Mouse (Mus musculus): ENCODE measurements around the gene Fgf14. TPM values are rescaled to one million over a fixed set of nuclear protein-coding genes. Genes with fewer than 3 reads are reported as not detected.
A peak's percentile ranks its signal among the peaks of the same experiment; 100 is the strongest.
"Not testable (repeated sequence)": the region's sequence is repeated elsewhere in the genome, so short reads cannot be mapped to it uniquely, and the experiment has no call there.

Gene Fgf14
- total and polyA plus RNA-seq, 2 experiments from 2014 or later = 35.2 to 49.1 TPM

- Histone ChIP-seq H3K4me1 (ENCODE audit: insufficient read depth, low read length) (no peaks in the 10 kb centered on the region; the same call in 1 of the 2 replicates), H3K36me3 (ENCODE audit: insufficient read depth, low read length) (no peaks in the 10 kb centered on the region), H3K27me3 (ENCODE audit: insufficient read depth, low read length) (no peaks in the 10 kb centered on the region), H3K27ac (ENCODE audit: low read depth, low read length) (no peak overlapping the region), H3K4me2 (ENCODE audit: low read depth, low read length, poor library complexity, severe bottlenecking) (no peak overlapping the region), H3K9me3 (ENCODE audit: low read length) (no peaks in the 10 kb centered on the region), H3K4me3 (ENCODE audit: low read depth, low read length) (no peak overlapping the region), H3K9ac (replicated peaks; ENCODE audit: low read length, poor library complexity, severe bottlenecking) (no peak overlapping the region)
- no peak for TF ChIP-seq CTCF (IDR thresholded peaks at IDR 0.05)
- DNase-seq (ENCODE audit: low spot score) (no peak), ATAC-seq (ENCODE audit: low FRiP score) (no peak)
- 55% methylated on average over 4 of the region's 4 CpGs for WGBS
These were observed 639.5 kb downstream of the Fgf14 start for GRCm38 (mm10) chr14:124037434-124037833.

GRCm38 (mm10) chr14:124036575-124037205, 640.2 kb downstream of the Fgf14 start:
- WGBS = 17% methylated on average over 1 of the region's 1 CpGs
- ATAC-seq (ENCODE audit: low FRiP score) (peak; percentile 52), DNase-seq (ENCODE audit: low spot score) (peak; percentile 24)
- Histone ChIP-seq H3K9me3 (ENCODE audit: low read length) (no peaks in the 10 kb centered on the region), H3K4me3 (ENCODE audit: low read depth, low read length) (no peak overlapping the region), H3K4me1 (ENCODE audit: insufficient read depth, low read length) (no peaks in the 10 kb centered on the region; the same call in 1 of the 2 replicates), H3K9ac (replicated peaks; ENCODE audit: low read length, poor library complexity, severe bottlenecking) (no peak overlapping the region), H3K27me3 (ENCODE audit: insufficient read depth, low read length) (no peaks in the 10 kb centered on the region), H3K27ac (ENCODE audit: low read depth, low read length) (no peak overlapping the region), H3K36me3 (ENCODE audit: insufficient read depth, low read length) (no peaks in the 10 kb centered on the region), H3K4me2 (ENCODE audit: low read depth, low read length, poor library complexity, severe bottlenecking) (no peak overlapping the region)
- TF ChIP-seq CTCF (IDR thresholded peaks at IDR 0.05) = no peak

DNA sequence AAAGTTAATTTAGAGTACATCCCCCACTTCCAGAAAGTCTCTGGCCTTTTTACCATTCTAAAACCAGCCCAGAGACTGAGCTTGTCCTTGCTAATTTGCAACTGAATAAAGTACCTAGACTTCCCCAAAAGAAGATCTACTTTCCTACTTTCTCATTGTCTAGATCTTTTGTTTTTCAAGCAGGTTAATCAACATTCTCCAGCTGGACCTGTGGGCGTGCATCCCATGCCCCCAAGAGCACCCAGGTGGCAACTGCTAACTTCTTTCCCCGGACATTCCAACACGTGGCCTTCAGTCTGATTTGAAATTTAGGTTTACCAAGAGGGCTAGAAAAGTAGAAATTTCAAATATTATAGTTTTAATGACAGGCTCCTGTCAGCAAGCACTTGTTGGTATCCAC, 643.6 kb downstream of the Fgf14 start:
- WGBS = 44% methylated on average over 3 of the region's 3 CpGs

DNA sequence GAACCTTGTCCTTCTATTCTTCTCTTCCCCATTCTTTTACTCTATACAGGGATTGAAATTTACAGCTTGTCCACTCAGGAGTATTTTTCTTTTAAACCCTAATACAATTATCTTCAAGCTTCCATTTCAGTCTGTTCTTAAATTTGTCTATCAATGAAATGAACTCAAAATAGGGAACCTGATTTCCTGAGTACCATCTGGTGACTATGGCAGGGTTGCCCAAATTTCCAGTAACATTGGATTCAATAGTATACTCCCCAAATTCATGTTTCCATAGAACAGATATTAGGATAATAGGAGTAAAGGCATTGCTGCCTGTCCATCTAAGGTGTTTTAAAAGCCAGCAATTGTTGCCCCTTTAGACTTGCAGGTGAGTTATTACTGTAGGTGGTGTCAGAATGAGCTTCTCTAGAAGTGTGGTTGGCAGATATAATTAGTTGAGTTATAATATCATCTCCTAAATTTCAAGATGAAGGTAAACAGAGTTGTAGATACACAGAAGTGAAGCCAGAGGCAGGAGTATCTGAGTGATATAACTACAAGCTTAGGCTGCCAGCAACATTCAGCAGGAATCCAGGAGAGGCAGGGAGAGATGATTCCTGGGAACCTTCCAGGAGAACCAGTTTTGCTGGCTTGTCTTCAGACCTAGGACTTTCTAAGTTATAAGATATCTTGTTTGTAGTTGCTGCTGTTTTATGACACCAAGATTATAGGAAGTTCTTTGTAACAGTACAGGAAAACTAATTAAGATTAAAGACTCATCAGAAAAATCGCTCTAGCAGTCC, 648.8 kb downstream of the Fgf14 start:
- 88% methylated on average over 1 of the region's 1 CpGs for WGBS
- no peak overlapping the region for H3K27ac ChIP-seq (ENCODE audit: low read depth, low read length)
- no peak overlapping the region for H3K9ac ChIP-seq (replicated peaks; ENCODE audit: low read length, poor library complexity, severe bottlenecking)
- ATAC-seq (ENCODE audit: low FRiP score) (no peak), DNase-seq (ENCODE audit: low spot score) (no peak)
- no peaks in the 10 kb centered on the region for H3K9me3 ChIP-seq (ENCODE audit: low read length)
- H3K4me1 ChIP-seq (ENCODE audit: insufficient read depth, low read length) = no peaks in the 10 kb centered on the region
- H3K4me3 ChIP-seq (ENCODE audit: low read depth, low read length) = no peak overlapping the region
- no peaks in the 10 kb centered on the region for H3K36me3 ChIP-seq (ENCODE audit: insufficient read depth, low read length)
- TF ChIP-seq CTCF (IDR thresholded peaks at IDR 0.05) = no peak
- no peak overlapping the region for H3K4me2 ChIP-seq (ENCODE audit: low read depth, low read length, poor library complexity, severe bottlenecking)
- no peaks in the 10 kb centered on the region for H3K27me3 ChIP-seq (ENCODE audit: insufficient read depth, low read length)

More for the DNA sequence above, 643.6 kb downstream of the Fgf14 start:
- not testable (repeated sequence) for H3K27ac ChIP-seq (ENCODE audit: low read depth, low read length); H3K9me3 ChIP-seq (ENCODE audit: low read length); DNase-seq (ENCODE audit: low spot score); H3K4me1 ChIP-seq (ENCODE audit: insufficient read depth, low read length); H3K4me3 ChIP-seq (ENCODE audit: low read depth, low read length); H3K27me3 ChIP-seq (ENCODE audit: insufficient read depth, low read length); H3K9ac ChIP-seq (replicated peaks; ENCODE audit: low read length, poor library complexity, severe bottlenecking); H3K4me2 ChIP-seq (ENCODE audit: low read depth, low read length, poor library complexity, severe bottlenecking); ATAC-seq (ENCODE audit: low FRiP score); H3K36me3 ChIP-seq (ENCODE audit: insufficient read depth, low read length)

- no peaks in the 10 kb centered on the region for H3K4me1 ChIP-seq (ENCODE audit: insufficient read depth, low read length)
- DNase-seq (ENCODE audit: low spot score) (no peak), ATAC-seq (ENCODE audit: low FRiP score) (no peak)
- H3K27ac ChIP-seq (ENCODE audit: low read depth, low read length) = no peak overlapping the region
- WGBS = 81% methylated on average over 2 of the region's 2 CpGs
- H3K36me3 ChIP-seq (ENCODE audit: insufficient read depth, low read length) = no peaks in the 10 kb centered on the region
- H3K9me3 ChIP-seq (ENCODE audit: low read length) = no peaks in the 10 kb centered on the region
- no peak overlapping the region for H3K9ac ChIP-seq (replicated peaks; ENCODE audit: low read length, poor library complexity, severe bottlenecking)
- H3K27me3 ChIP-seq (ENCODE audit: insufficient read depth, low read length) = no peaks in the 10 kb centered on the region
- H3K4me2 ChIP-seq (ENCODE audit: low read depth, low read length, poor library complexity, severe bottlenecking) = no peak overlapping the region
- no peak for TF ChIP-seq CTCF (IDR thresholded peaks at IDR 0.05)
- no peak overlapping the region for H3K4me3 ChIP-seq (ENCODE audit: low read depth, low read length)
These were observed 686.2 kb downstream of the Fgf14 start for GRCm38 (mm10) chr14:123990591-123991195.

DNA sequence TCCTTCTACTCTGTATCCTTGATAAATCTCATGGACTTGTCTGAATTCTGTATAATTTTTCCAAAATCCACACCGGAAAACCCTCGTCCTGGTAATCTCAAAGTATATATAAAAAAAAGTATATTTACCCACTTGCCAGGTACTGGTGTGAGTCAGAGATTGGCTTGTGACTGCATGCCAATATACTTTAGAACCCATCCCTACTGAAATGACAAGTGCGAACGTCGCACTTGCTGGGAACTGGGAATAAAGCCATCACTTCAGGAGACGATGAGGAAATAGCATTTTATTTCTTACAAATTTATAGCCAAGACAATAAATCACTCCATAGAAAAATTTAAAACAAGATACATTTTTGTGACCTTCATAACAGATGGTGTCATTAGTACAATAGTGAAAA, 708.9 kb downstream of the Fgf14 start:
- Histone ChIP-seq H3K9ac (replicated peaks; ENCODE audit: low read length, poor library complexity, severe bottlenecking) (no peak overlapping the region), H3K9me3 (ENCODE audit: low read length) (no peaks in the 10 kb centered on the region), H3K36me3 (ENCODE audit: insufficient read depth, low read length) (no peaks in the 10 kb centered on the region), H3K27me3 (ENCODE audit: insufficient read depth, low read length) (no peaks in the 10 kb centered on the region), H3K27ac (ENCODE audit: low read depth, low read length) (no peak overlapping the region), H3K4me2 (ENCODE audit: low read depth, low read length, poor library complexity, severe bottlenecking) (no peak overlapping the region), H3K4me3 (ENCODE audit: low read depth, low read length) (no peak overlapping the region), H3K4me1 (ENCODE audit: insufficient read depth, low read length) (no peaks in the 10 kb centered on the region)
- no peak for ATAC-seq (ENCODE audit: low FRiP score)
- TF ChIP-seq CTCF (IDR thresholded peaks at IDR 0.05) = no peak
- 93% methylated on average over 6 of the region's 6 CpGs for WGBS
- peak; percentile 10 for DNase-seq (ENCODE audit: low spot score)

All from midbrain, postnatal 0 days (tissue).